Mouse (Mus musculus): ENCODE results near the gene Ptprd.

DNA sequence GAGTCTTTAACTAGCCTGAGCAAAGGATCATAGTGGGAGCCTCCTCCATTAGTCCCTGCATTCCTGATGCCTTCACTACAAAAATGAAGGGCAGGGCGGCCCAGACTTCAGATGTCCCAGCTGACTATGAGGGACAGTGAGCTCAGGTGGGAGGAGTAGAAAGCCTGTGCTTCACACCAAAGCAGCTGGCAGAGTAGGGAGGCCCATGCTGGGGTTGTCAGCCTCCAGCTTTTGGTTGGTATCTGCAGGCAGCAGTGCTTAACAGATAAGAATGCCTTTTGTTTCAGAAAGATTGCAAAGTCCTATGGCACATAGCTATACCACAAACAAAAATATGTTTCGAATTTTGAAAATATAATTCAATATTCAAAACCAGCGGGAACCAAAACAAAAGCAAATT is 2237.0 kb downstream of the Ptprd start:
- TF ChIP-seq CTCF (IDR thresholded peaks at IDR 0.05) = no peak
- TF ChIP-seq EP300 (IDR thresholded peaks at IDR 0.05) = no peak

All from lung, postnatal 0 days (tissue).